In genomic region chr5:41804643-41805042, GRCm38 (mm10) we compare ENCODE assay signal across 29 mouse cellular contexts. TPM values are rescaled to one million over a fixed set of nuclear protein-coding genes. Genes with fewer than 3 reads are reported as not detected.
DNase-seq lines count a peak whose midpoint lies in the region; ATAC-seq and TF ChIP-seq lines count a peak whose summit lies in the region.
"Had no signal": no experiment of that assay in that cellular context is flagged by ENCODE, and none has a peak within 500 bp of the region (broad histone marks: within the 10 kb centered on the region; RNA-seq: fewer than 3 reads in every experiment).

No protein-coding gene starts in this region.

- no peak for TF ChIP-seq RAD21 in CH12.LX (IDR thresholded peaks at IDR 0.05; ENCODE audit: low read depth, low read length)
- TF ChIP-seq RAD21 in MEL (IDR thresholded peaks at IDR 0.05; ENCODE audit: low read depth, low read length) = no peak

- H3K36me3 ChIP-seq in intestine, embryonic 14.5 days (ENCODE audit: control insufficient read depth, insufficient read depth, low read length) = peaks cover 67% of the 10 kb centered on the region
- H3K36me3 ChIP-seq in intestine, embryonic 16.5 days (ENCODE audit: control insufficient read depth, insufficient read depth, low read length) = no peaks in the 10 kb centered on the region; the same call in 1 of the 2 replicates
- H3K36me3 ChIP-seq in CH12.LX (replicated peaks in 1 of 2; ENCODE audit: control insufficient read depth in 1 of 2, insufficient read depth in 1 of 2, low read length in 1 of 2) = peaks cover 24 to 70% of the 10 kb centered on the region in 2 experiments
- H3K36me3 ChIP-seq in MEL (ENCODE audit: control insufficient read depth in 1 of 2, insufficient read depth in 2 of 2, low read length in 2 of 2) = peaks cover 20 to 40% of the 10 kb centered on the region in 2 experiments
- H3K36me3 ChIP-seq in heart, embryonic 11.5 days (ENCODE audit: control insufficient read depth, insufficient read depth, low read length) = peaks cover 3% of the 10 kb centered on the region

- H3K79me2 ChIP-seq in CH12.LX (replicated peaks; ENCODE audit: control insufficient read depth, extremely low read depth, insufficient read depth, poor library complexity, severe bottlenecking) (no peaks in the 10 kb centered on the region), MEL (ENCODE audit: control insufficient read depth, insufficient read depth, low read length, poor library complexity) (no peaks in the 10 kb centered on the region)

- no peak overlapping the region for H3K4me3 ChIP-seq in intestine, embryonic 14.5 days (ENCODE audit: low read depth, low read length)
- no peak overlapping the region for H3K4me3 ChIP-seq in intestine, embryonic 16.5 days (ENCODE audit: low read length)
- H3K4me3 ChIP-seq in CH12.LX (replicated peaks in 1 of 3; ENCODE audit: low read depth in 2 of 3, low read length in 2 of 3, poor library complexity in 1 of 3) = no peak overlapping the region
- H3K4me3 ChIP-seq in MEL (ENCODE audit: control insufficient read depth in 1 of 2, insufficient read depth in 1 of 2, low read depth in 2 of 2, low read length in 2 of 2) = no peak overlapping the region
- no peak overlapping the region for H3K4me3 ChIP-seq in heart, embryonic 11.5 days (ENCODE audit: low read depth, low read length)
- H3K4me3 ChIP-seq: embryonic facial prominence, embryonic 12.5 days; embryonic facial prominence, embryonic 15.5 days; heart, embryonic 13.5 days; hindbrain, embryonic 12.5 days; hindbrain, embryonic 15.5 days; intestine, embryonic 15.5 days had no signal

- no peak for ATAC-seq in intestine, embryonic 14.5 days (replicated peaks; ENCODE audit: low FRiP score, low TSS enrichment, low read depth)
- no peak for ATAC-seq in intestine, embryonic 16.5 days
- peak; percentile 20; the same call in 1 of the 2 replicates for ATAC-seq in megakaryocyte-erythroid progenitor cell, adult 5-6 weeks (replicated peaks; ENCODE audit: low FRiP score, low TSS enrichment, poor library complexity, severe bottlenecking)
- no peak for ATAC-seq in heart, embryonic 11.5 days (replicated peaks; ENCODE audit: insufficient number of reproducible peaks, low FRiP score, low TSS enrichment)
- ATAC-seq: CD4-positive, CD25-positive, alpha-beta regulatory T cell, adult 4 months; forebrain, embryonic 14.5 days; forebrain, postnatal 0 days; intestine, embryonic 15.5 days; Patski had no signal

- H3K9ac ChIP-seq in intestine, embryonic 14.5 days (ENCODE audit: low read length) = no peak overlapping the region
- no peak overlapping the region for H3K9ac ChIP-seq in intestine, embryonic 16.5 days (ENCODE audit: low read depth, low read length)
- H3K9ac ChIP-seq in CH12.LX (ENCODE audit: insufficient read depth, low read depth) = no peak overlapping the region
- H3K9ac ChIP-seq in MEL (ENCODE audit: control insufficient read depth, low read depth, low read length, poor library complexity, severe bottlenecking) = no peak overlapping the region
- H3K9ac ChIP-seq in heart, embryonic 11.5 days (ENCODE audit: low read depth, low read length) = no peak overlapping the region
- H3K9ac ChIP-seq: embryonic facial prominence, embryonic 12.5 days; embryonic facial prominence, embryonic 15.5 days; forebrain, postnatal 0 days; heart, embryonic 13.5 days; hindbrain, embryonic 12.5 days; hindbrain, embryonic 15.5 days; intestine, embryonic 15.5 days had no signal

- no peaks in the 10 kb centered on the region for H3K27me3 ChIP-seq in intestine, embryonic 14.5 days (replicated peaks; ENCODE audit: control insufficient read depth, insufficient read depth, low read length)
- H3K27me3 ChIP-seq in intestine, embryonic 16.5 days (replicated peaks; ENCODE audit: control insufficient read depth, insufficient read depth, low read length) = no peaks in the 10 kb centered on the region
- H3K27me3 ChIP-seq in CH12.LX (replicated peaks) (no peaks in the 10 kb centered on the region), MEL (ENCODE audit: control insufficient read depth in 1 of 2, insufficient read depth in 2 of 2, low read length in 2 of 2) (no peaks in the 10 kb centered on the region)
- H3K27me3 ChIP-seq in heart, embryonic 11.5 days (ENCODE audit: control insufficient read depth, insufficient read depth, low read length) = no peaks in the 10 kb centered on the region
- H3K27me3 ChIP-seq: embryonic facial prominence, embryonic 12.5 days; embryonic facial prominence, embryonic 15.5 days; heart, embryonic 13.5 days; hindbrain, embryonic 12.5 days; hindbrain, embryonic 15.5 days; intestine, embryonic 15.5 days; Patski had no signal

- no peaks in the 10 kb centered on the region for H3K9me3 ChIP-seq in intestine, embryonic 14.5 days (ENCODE audit: control insufficient read depth, low read length)
- H3K9me3 ChIP-seq in intestine, embryonic 16.5 days (ENCODE audit: control insufficient read depth, low read length) = no peaks in the 10 kb centered on the region
- H3K9me3 ChIP-seq in CH12.LX (replicated peaks; ENCODE audit: low read length) (no peaks in the 10 kb centered on the region), MEL (replicated peaks; ENCODE audit: insufficient read depth, low read length) (no peaks in the 10 kb centered on the region)
- no peaks in the 10 kb centered on the region for H3K9me3 ChIP-seq in heart, embryonic 11.5 days (replicated peaks; ENCODE audit: control insufficient read depth, low read length)
- H3K9me3 ChIP-seq: embryonic facial prominence, embryonic 12.5 days; embryonic facial prominence, embryonic 15.5 days; heart, embryonic 13.5 days; hindbrain, embryonic 12.5 days; hindbrain, embryonic 15.5 days; intestine, embryonic 15.5 days had no signal

- no peak overlapping the region for H3K4me2 ChIP-seq in intestine, embryonic 14.5 days (ENCODE audit: low read length)
- H3K4me2 ChIP-seq in intestine, embryonic 16.5 days (ENCODE audit: low read depth, low read length) = no peak overlapping the region
- 0 out of 2 replicates have a peak overlapping the region, but pooled peaks have one; percentile 56 for H3K4me2 ChIP-seq in CH12.LX (ENCODE audit: insufficient read depth, low read depth, poor library complexity, severe bottlenecking)
- no peak overlapping the region for H3K4me2 ChIP-seq in heart, embryonic 11.5 days
- H3K4me2 ChIP-seq: embryonic facial prominence, embryonic 12.5 days; embryonic facial prominence, embryonic 15.5 days; heart, embryonic 13.5 days; hindbrain, embryonic 12.5 days; hindbrain, embryonic 15.5 days; intestine, embryonic 15.5 days had no signal

- in situ Hi-C loops in CH12.LX (cut with MboI; ENCODE audit: low pct_ligation_motif_present, low pct_unique_long_range_greater_than_20kb, low sequenced_read_pairs) = no loop called here

- no peak overlapping the region for H3K27ac ChIP-seq in intestine, embryonic 14.5 days (ENCODE audit: low read depth)
- H3K27ac ChIP-seq in intestine, embryonic 16.5 days (ENCODE audit: low read length) = no peak overlapping the region
- H3K27ac ChIP-seq in CH12.LX (ENCODE audit: insufficient read depth, low read depth) (peak overlapping the region; percentile 53; the same call in 1 of the 2 replicates), MEL (ENCODE audit: control insufficient read depth, low read depth, low read length) (no peak overlapping the region)
- no peak overlapping the region for H3K27ac ChIP-seq in heart, embryonic 11.5 days (ENCODE audit: low read depth, low read length)
- H3K27ac ChIP-seq: embryonic facial prominence, embryonic 12.5 days; embryonic facial prominence, embryonic 15.5 days; heart, embryonic 13.5 days; hindbrain, embryonic 12.5 days; hindbrain, embryonic 15.5 days; intestine, embryonic 15.5 days had no signal

- peak; percentile 3 for DNase-seq in intestine, embryonic 14.5 days (ENCODE audit: low spot score)
- DNase-seq in CH12.LX (ENCODE audit: extremely low read depth) = no peak
- DNase-seq in MEL (ENCODE audit: low read depth, low spot score) = peak; percentile 26
- DNase-seq: adrenal gland, postnatal 10 days; adrenal gland, postnatal 36 days; cerebellum, adult 18-20 months; cerebellum, adult 9-10 months; cerebellum, postnatal 14 days; forebrain, postnatal 0 days; gastrocnemius, postnatal 10 days; gastrocnemius, postnatal 36 days had no signal

- TF ChIP-seq EP300 in CH12.LX (IDR thresholded peaks at IDR 0.05; ENCODE audit: low read length) = no peak
- peak; percentile 14 to 57; a peak in 2 of 4 replicates for TF ChIP-seq EP300 in MEL (IDR thresholded peaks at IDR 0.05; ENCODE audit: low read depth in 1 of 2, low read length in 2 of 2)

- TF ChIP-seq POLR2A in CH12.LX (IDR thresholded peaks at IDR 0.05; ENCODE audit: low read depth, low read length) (no peak), MEL (IDR thresholded peaks at IDR 0.05; ENCODE audit: control insufficient read depth in 1 of 2, insufficient read depth in 1 of 2, low read depth in 1 of 2, low read length in 2 of 2, poor library complexity in 1 of 2) (no peak)

- dilution Hi-C loops in CH12.LX (cut with MboI; ENCODE audit: extremely low pct_ligation_motif_present, extremely low pct_unique_long_range_greater_than_20kb, low sequenced_read_pairs) = no loop called here

- TF ChIP-seq CTCF in CH12.LX (conservative IDR thresholded peaks at IDR 0.05 in 1 of 2, IDR thresholded peaks at IDR 0.05 in 1 of 2; ENCODE audit: low read depth in 2 of 2, low read length in 2 of 2) (no peak), MEL (IDR thresholded peaks at IDR 0.05 in 2 of 3, conservative IDR thresholded peaks at IDR 0.05 in 1 of 3; ENCODE audit: control insufficient read depth in 1 of 3, insufficient read depth in 1 of 3, low read depth in 2 of 3, low read length in 3 of 3, poor library complexity in 1 of 3, severe bottlenecking in 1 of 3) (no peak)

- no peaks in the 10 kb centered on the region for H3K4me1 ChIP-seq in intestine, embryonic 14.5 days (replicated peaks; ENCODE audit: control insufficient read depth, insufficient read depth, low read length)
- H3K4me1 ChIP-seq in intestine, embryonic 16.5 days (ENCODE audit: control insufficient read depth, insufficient read depth, low read length) = no peaks in the 10 kb centered on the region
- H3K4me1 ChIP-seq in CH12.LX (ENCODE audit: control insufficient read depth in 1 of 2, insufficient read depth in 2 of 2) (peaks cover 2 to 29% of the 10 kb centered on the region in 2 experiments; a peak in 3 of 4 replicates), MEL (ENCODE audit: control insufficient read depth in 1 of 2, insufficient read depth in 2 of 2, low read length in 2 of 2) (peaks cover 16 to 30% of the 10 kb centered on the region in 2 experiments)
- no peaks in the 10 kb centered on the region for H3K4me1 ChIP-seq in heart, embryonic 11.5 days (ENCODE audit: control insufficient read depth, insufficient read depth, low read length)
- H3K4me1 ChIP-seq: embryonic facial prominence, embryonic 12.5 days; embryonic facial prominence, embryonic 15.5 days; heart, embryonic 13.5 days; hindbrain, embryonic 12.5 days; hindbrain, embryonic 15.5 days; intestine, embryonic 15.5 days had no signal

- WGBS in intestine, embryonic 14.5 days = 83% methylated on average over 2 of the region's 2 CpGs
- WGBS in intestine, embryonic 16.5 days = 85% methylated on average over 2 of the region's 2 CpGs
- 66% methylated on average over 2 of the region's 2 CpGs for WGBS in heart, embryonic 11.5 days (ENCODE audit: insufficient replicate concordance)

RNA-seq across cellular contexts. Expression of gene Bod1l, which starts 39.5 kb away (rescaled TPM):
- 20.8 and 22.6 TPM in 2 replicates for polyA plus RNA-seq in intestine, embryonic 14.5 days (2014; fragmentation: Nextera tagmentation; extraction: Ambion mirVana)
- polyA plus RNA-seq in intestine, embryonic 16.5 days (2015; fragmentation: Nextera tagmentation; extraction: Ambion mirVana) = 8.3 and 13.8 TPM in 2 replicates
- total RNA-seq in CH12.LX (2012; rRNA removed) (14.5 and 15.4 TPM in 2 replicates), CH12.LX (2014; rRNA removed) (8.5 and 8.9 TPM in 2 replicates), MEL (2012; rRNA removed) (20.7 and 23.8 TPM in 2 replicates)
- polyA plus RNA-seq in CH12.LX (2012; ENCODE audit: insufficient read length, low read depth) (15.7 and 16.5 TPM in 2 replicates), MEL (2012; ENCODE audit: insufficient read depth in 1 of 2, insufficient read length in 2 of 2, low read depth in 1 of 2, low replicate concordance in 2 of 2, missing spikeins in 1 of 2) (100 to 1,000 TPM in 1 of 2 experiments, 10 to 100 TPM in 1; 23.8 to 472 TPM)
- 31.9 and 35.3 TPM in 2 replicates for total RNA-seq in megakaryocyte-erythroid progenitor cell, adult 5-6 weeks (2014; fragmentation: Nextera tagmentation)
- 51.8 and 56.4 TPM in 2 replicates for total RNA-seq in megakaryocyte-erythroid progenitor cell, adult 5-6 weeks (2017)
- 14.3 and 17.3 TPM in 2 replicates for polyA plus RNA-seq in heart, embryonic 11.5 days (2014; fragmentation: Nextera tagmentation; extraction: Ambion mirVana)

RNA-seq across cellular contexts. Expression of gene Nkx3-2, which starts 40.3 kb away (rescaled TPM):
- 2.8 and 3.2 TPM in 2 replicates for polyA plus RNA-seq in intestine, embryonic 14.5 days (2014; fragmentation: Nextera tagmentation; extraction: Ambion mirVana)
- polyA plus RNA-seq in intestine, embryonic 16.5 days (2015; fragmentation: Nextera tagmentation; extraction: Ambion mirVana) = 1.5 and 1.9 TPM in 2 replicates
- total RNA-seq in CH12.LX (2012; rRNA removed) (not detected in 2 replicates), CH12.LX (2014; rRNA removed) (not detected in 2 replicates), MEL (2012; rRNA removed) (not detected in 2 replicates)
- polyA plus RNA-seq in CH12.LX (2012; ENCODE audit: insufficient read length, low read depth) (not detected in 2 replicates), MEL (2012; ENCODE audit: insufficient read depth in 1 of 2, insufficient read length in 2 of 2, low read depth in 1 of 2, low replicate concordance in 2 of 2, missing spikeins in 1 of 2) (not detected)
- not detected in 2 replicates for total RNA-seq in megakaryocyte-erythroid progenitor cell, adult 5-6 weeks (2014; fragmentation: Nextera tagmentation)
- total RNA-seq in megakaryocyte-erythroid progenitor cell, adult 5-6 weeks (2017) = not detected in 2 replicates
- 0.13 TPM in 1 of 2 replicates, not detected in the other for polyA plus RNA-seq in heart, embryonic 11.5 days (2014; fragmentation: Nextera tagmentation; extraction: Ambion mirVana)
- total RNA-seq: adrenal gland, postnatal 36 days; forebrain, postnatal 0 days; gastrocnemius, adult 18-20 months; gastrocnemius, postnatal 36 days; granulocyte monocyte progenitor cell, adult 5-6 weeks; heart, postnatal 25 days; hematopoietic stem cell, adult 5-6 weeks had no signal
- polyA plus RNA-seq: CD4-positive, CD25-positive, alpha-beta regulatory T cell, adult 4 months; forebrain, embryonic 11.5 days; forebrain, embryonic 14.5 days; forebrain, postnatal 0 days; heart, embryonic 16.5 days; hindbrain, embryonic 15.5 days had no signal
